Mouse (Mus musculus): Measurements from ENCODE around the gene Utrn. TPM values are rescaled to one million over a fixed set of nuclear protein-coding genes. Genes with fewer than 3 reads are reported as not detected.

The Utrn gene
- total and polyA plus RNA-seq, 3 experiments, result 18.8 to 68.1 (median 61.8) TPM

DNA sequence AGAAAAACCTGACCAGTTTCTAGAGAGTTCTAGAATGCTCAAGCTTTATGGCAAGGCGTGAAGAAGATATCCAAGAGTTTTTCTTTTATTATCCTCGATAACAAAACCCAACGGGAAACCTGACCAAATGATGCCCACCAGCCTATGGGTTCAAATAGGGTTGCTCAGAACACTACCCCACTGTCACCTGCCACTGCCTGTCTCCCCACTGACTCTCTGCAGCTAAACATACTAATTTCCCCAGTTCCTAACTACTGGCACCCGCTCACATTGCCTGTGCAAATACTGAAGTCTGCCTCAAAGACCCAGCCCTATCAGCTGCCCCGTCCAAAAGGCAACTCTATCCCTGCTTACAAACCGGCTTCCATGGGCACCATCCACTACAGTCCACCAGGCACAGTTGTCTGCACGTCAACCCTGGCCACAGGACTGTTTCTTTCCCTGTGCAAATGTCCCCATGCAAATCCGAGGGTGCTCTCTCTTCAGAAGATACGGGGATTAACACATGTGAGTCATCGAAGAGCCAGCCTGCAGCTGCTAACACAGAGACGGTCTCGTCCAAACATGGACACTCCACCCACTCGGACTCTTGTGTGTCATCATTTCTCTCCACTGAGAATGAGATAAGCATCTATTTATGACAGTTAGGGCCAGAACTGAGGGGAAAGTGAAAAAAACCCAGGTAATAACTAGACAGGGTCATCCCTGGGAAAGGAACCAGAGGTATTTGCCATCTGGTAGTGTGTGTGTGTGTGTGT, 48.0 kb downstream of the Utrn start:
- H3K27ac ChIP-seq, result no peak overlapping the region; the same call in 1 of the 2 replicates
- no peaks in the 10 kb centered on the region for H3K27me3 ChIP-seq (ENCODE audit: control insufficient read depth, insufficient read depth, low read length)
- intact Hi-C loops (cut with DNase I), result no loop called here
- no peaks in the 10 kb centered on the region; the same call in none of the 2 replicates for H3K79me2 ChIP-seq (replicated peaks; ENCODE audit: control insufficient read depth, insufficient read depth, low read length)
- H3K4me3 ChIP-seq, result no peak overlapping the region
- peaks cover 20% of the 10 kb centered on the region for H3K4me1 ChIP-seq (ENCODE audit: control insufficient read depth, insufficient read depth, low read length)
- TF ChIP-seq CTCF (IDR thresholded peaks at IDR 0.05), result no peak
- no peak for TF ChIP-seq EP300 (IDR thresholded peaks at IDR 0.05; ENCODE audit: insufficient read depth, low read depth, low read length)
- TF ChIP-seq POLR2A (IDR thresholded peaks at IDR 0.05; ENCODE audit: insufficient read depth, low read depth, low read length), result no peak
- no peaks in the 10 kb centered on the region; the same call in 1 of the 2 replicates for H3K36me3 ChIP-seq (ENCODE audit: control insufficient read depth, insufficient read depth, low read length)
- H3K9ac ChIP-seq (ENCODE audit: low read depth, low read length), result no peak overlapping the region
- DNase-seq, result no peak
- 66% methylated on average over 13 of the region's 13 CpGs for WGBS

- TF ChIP-seq POLR2A (IDR thresholded peaks at IDR 0.05; ENCODE audit: insufficient read depth, low read depth, low read length) (0 out of 2 replicates have a peak, but pooled peaks have one; percentile 37), EP300 (IDR thresholded peaks at IDR 0.05; ENCODE audit: insufficient read depth, low read depth, low read length) (no peak)
- H3K4me3 ChIP-seq, result no peak overlapping the region
- H3K27me3 ChIP-seq (ENCODE audit: control insufficient read depth, insufficient read depth, low read length), result no peaks in the 10 kb centered on the region
- H3K27ac ChIP-seq, result peak overlapping the region; percentile 50
- intact Hi-C loops (cut with DNase I), result no loop called here
- H3K36me3 ChIP-seq (ENCODE audit: control insufficient read depth, insufficient read depth, low read length), result peaks cover 2% of the 10 kb centered on the region; the same call in 1 of the 2 replicates
- no peak overlapping the region for H3K9ac ChIP-seq (ENCODE audit: low read depth, low read length)
- H3K4me1 ChIP-seq (ENCODE audit: control insufficient read depth, insufficient read depth, low read length), result peaks cover 25% of the 10 kb centered on the region
- DNase-seq, result peak; percentile 73 to 76
- H3K79me2 ChIP-seq (replicated peaks; ENCODE audit: control insufficient read depth, insufficient read depth, low read length), result peaks cover 2% of the 10 kb centered on the region
- 61% methylated on average over 6 of the region's 6 CpGs for WGBS
Observed at GRCm38 (mm10) chr10:12817409-12817808, 51.8 kb downstream of the Utrn start.

DNA sequence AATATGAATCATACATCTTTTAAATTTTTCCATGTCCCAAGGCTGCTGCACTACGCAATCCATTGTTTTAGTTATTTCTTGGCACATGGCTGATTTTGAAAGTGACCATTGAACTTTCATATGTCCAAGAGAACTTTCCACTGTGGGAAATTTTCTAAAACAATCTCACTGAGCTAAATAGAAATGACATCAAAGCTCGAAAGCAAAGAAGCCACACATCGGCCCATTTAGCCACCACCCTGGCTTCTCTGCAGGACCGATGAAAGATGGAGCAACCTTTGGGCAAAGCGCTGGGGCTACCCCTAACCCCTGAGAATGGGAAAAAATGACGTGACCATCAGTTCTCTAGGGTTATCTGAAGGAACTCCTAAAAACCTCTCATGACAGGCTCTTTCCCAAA, 52.6 kb downstream of the Utrn start:
- Histone ChIP-seq H3K79me2 (replicated peaks; ENCODE audit: control insufficient read depth, insufficient read depth, low read length) (peaks cover 2% of the 10 kb centered on the region), H3K27ac (peak overlapping the region; percentile 65), H3K36me3 (ENCODE audit: control insufficient read depth, insufficient read depth, low read length) (peaks cover 2% of the 10 kb centered on the region; the same call in 1 of the 2 replicates), H3K4me1 (ENCODE audit: control insufficient read depth, insufficient read depth, low read length) (peaks cover 27% of the 10 kb centered on the region), H3K9ac (ENCODE audit: low read depth, low read length) (no peak overlapping the region), H3K27me3 (ENCODE audit: control insufficient read depth, insufficient read depth, low read length) (no peaks in the 10 kb centered on the region), H3K4me3 (no peak overlapping the region)
- WGBS, result 54% methylated on average over 6 of the region's 6 CpGs
- no peak for TF ChIP-seq CTCF (IDR thresholded peaks at IDR 0.05)
- no peak for TF ChIP-seq EP300 (IDR thresholded peaks at IDR 0.05; ENCODE audit: insufficient read depth, low read depth, low read length)
- no peak for TF ChIP-seq POLR2A (IDR thresholded peaks at IDR 0.05; ENCODE audit: insufficient read depth, low read depth, low read length)
- DNase-seq, result no peak
- intact Hi-C loops (cut with DNase I), result no loop called here

- Histone ChIP-seq H3K27me3 (ENCODE audit: control insufficient read depth, insufficient read depth, low read length) (no peaks in the 10 kb centered on the region), H3K9ac (ENCODE audit: low read depth, low read length) (no peak overlapping the region), H3K36me3 (ENCODE audit: control insufficient read depth, insufficient read depth, low read length) (peaks cover 2% of the 10 kb centered on the region), H3K4me1 (ENCODE audit: control insufficient read depth, insufficient read depth, low read length) (peaks cover 39% of the 10 kb centered on the region), H3K27ac (peak overlapping the region; percentile 95), H3K79me2 (replicated peaks; ENCODE audit: control insufficient read depth, insufficient read depth, low read length) (peaks cover 4% of the 10 kb centered on the region), H3K4me3 (no peak overlapping the region)
- intact Hi-C loops (cut with DNase I), result loop anchor here (2.0 to 5.0 kb wide), 3 partner anchors 18 to 108 kb away; no protein-coding TSS in a partner anchor
- DNase-seq, result no peak
- TF ChIP-seq POLR2A (IDR thresholded peaks at IDR 0.05; ENCODE audit: insufficient read depth, low read depth, low read length) (no peak), CTCF (IDR thresholded peaks at IDR 0.05) (no peak), EP300 (IDR thresholded peaks at IDR 0.05; ENCODE audit: insufficient read depth, low read depth, low read length) (no peak)
- 75% methylated on average over 7 of the region's 7 CpGs for WGBS
Observed at GRCm38 (mm10) chr10:12814411-12814810, 54.8 kb downstream of the Utrn start.

DNA sequence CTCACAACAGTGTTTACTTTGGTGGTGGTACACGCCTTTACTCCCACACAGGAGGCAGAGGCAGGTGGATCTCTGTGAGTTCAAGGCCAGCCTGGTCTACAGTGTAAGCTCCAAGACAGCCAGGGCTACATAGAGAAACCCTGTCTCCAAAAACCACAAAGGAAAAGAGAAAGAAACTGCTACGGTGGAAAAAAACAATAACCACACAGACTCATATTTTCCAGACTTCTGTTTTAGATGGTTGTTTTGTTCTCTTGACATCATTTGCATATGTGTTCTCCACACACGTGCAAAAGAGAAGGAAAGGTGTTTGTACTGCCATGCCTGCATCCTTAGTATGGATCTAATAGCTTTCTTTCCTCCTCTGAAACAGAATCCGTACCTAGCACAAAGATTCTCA, 55.3 kb downstream of the Utrn start:
- Histone ChIP-seq H3K27me3 (ENCODE audit: control insufficient read depth, insufficient read depth, low read length) (no peaks in the 10 kb centered on the region), H3K79me2 (replicated peaks; ENCODE audit: control insufficient read depth, insufficient read depth, low read length) (peaks cover 4% of the 10 kb centered on the region; the same call in 1 of the 2 replicates), H3K4me1 (ENCODE audit: control insufficient read depth, insufficient read depth, low read length) (peaks cover 40% of the 10 kb centered on the region), H3K4me3 (no peak overlapping the region; the same call in 1 of the 2 replicates), H3K27ac (peak overlapping the region; percentile 95), H3K36me3 (ENCODE audit: control insufficient read depth, insufficient read depth, low read length) (peaks cover 2% of the 10 kb centered on the region), H3K9ac (ENCODE audit: low read depth, low read length) (peak overlapping the region; percentile 63)
- no peak for TF ChIP-seq CTCF (IDR thresholded peaks at IDR 0.05)
- no peak for TF ChIP-seq EP300 (IDR thresholded peaks at IDR 0.05; ENCODE audit: insufficient read depth, low read depth, low read length)
- no peak for TF ChIP-seq POLR2A (IDR thresholded peaks at IDR 0.05; ENCODE audit: insufficient read depth, low read depth, low read length)
- 58% methylated on average over 4 of the region's 4 CpGs for WGBS
- DNase-seq, result no peak
- intact Hi-C loops (cut with DNase I), result loop anchor here (2.0 to 5.0 kb wide), 5 partner anchors 17 to 108 kb away; partner anchors contain the start of gene Utrn
